Mouse (Mus musculus): ENCODE measurements around the gene Dusp10. TPM values are rescaled to one million over a fixed set of nuclear protein-coding genes. Genes with fewer than 3 reads are reported as not detected.
A peak's percentile ranks its signal among the peaks of the same experiment; 100 is the strongest.

Gene Dusp10
- total and polyA plus RNA-seq, 2 experiments from 2014 or later, result 8.6 to 31.1 TPM

DNA sequence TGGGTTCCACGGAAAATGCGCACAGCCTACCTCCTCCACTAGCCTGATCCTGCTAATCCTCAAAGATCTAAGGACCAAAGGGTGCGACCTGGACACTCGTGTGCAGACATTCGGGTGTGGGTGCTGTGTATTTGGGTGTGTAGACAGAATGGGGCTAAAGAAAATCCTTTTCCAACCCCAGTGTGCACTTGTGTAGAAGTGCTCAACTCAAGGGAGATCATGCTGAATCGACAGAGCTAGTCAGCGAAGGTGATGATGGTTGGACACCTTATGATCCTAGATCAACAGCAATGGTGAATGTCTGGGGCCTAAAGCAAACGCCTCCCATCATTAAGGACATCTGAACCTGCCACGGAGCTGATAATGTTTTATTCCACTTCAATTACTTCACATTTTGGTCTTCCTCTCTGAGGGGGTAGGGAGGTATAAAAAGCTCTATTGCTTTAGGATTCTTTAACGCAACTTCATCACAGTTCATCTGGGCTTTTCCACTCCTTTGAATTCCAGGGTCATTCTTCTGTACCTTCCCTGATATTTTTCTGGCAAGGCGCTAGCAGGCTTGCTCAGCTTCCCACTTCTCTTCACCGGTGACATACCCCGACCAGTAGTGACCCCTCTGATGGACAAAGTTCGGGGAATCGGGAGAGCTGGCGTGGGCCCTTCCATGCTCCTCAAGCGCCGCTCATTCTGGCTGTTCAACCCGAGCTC, 19.7 kb downstream of the Dusp10 start:
- Histone ChIP-seq H3K9ac (replicated peaks; ENCODE audit: low read depth, low read length) (peak overlapping the region; percentile 93), H3K36me3 (replicated peaks; ENCODE audit: control insufficient read depth, insufficient read depth, low read length) (no peaks in the 10 kb centered on the region), H3K9me3 (replicated peaks; ENCODE audit: control insufficient read depth, low read length) (no peaks in the 10 kb centered on the region), H3K27ac (ENCODE audit: low read depth) (peak overlapping the region; percentile 99), H3K4me2 (ENCODE audit: low read depth, low read length) (peak overlapping the region; percentile 94), H3K27me3 (ENCODE audit: control insufficient read depth, insufficient read depth, low read length) (no peaks in the 10 kb centered on the region), H3K4me1 (ENCODE audit: control insufficient read depth, insufficient read depth) (no peaks in the 10 kb centered on the region), H3K4me3 (ENCODE audit: low read depth, low read length) (peak overlapping the region; percentile 70)
- DNase-seq (ENCODE audit: low spot score), result no peak
- TF ChIP-seq CTCF (IDR thresholded peaks at IDR 0.05; ENCODE audit: low read depth) (no peak), EP300 (IDR thresholded peaks at IDR 0.05; ENCODE audit: low read depth) (no peak)
- 26% methylated on average over 19 of the region's 19 CpGs for WGBS
- ATAC-seq (ENCODE audit: insufficient read depth, low read depth), result no peak

DNA sequence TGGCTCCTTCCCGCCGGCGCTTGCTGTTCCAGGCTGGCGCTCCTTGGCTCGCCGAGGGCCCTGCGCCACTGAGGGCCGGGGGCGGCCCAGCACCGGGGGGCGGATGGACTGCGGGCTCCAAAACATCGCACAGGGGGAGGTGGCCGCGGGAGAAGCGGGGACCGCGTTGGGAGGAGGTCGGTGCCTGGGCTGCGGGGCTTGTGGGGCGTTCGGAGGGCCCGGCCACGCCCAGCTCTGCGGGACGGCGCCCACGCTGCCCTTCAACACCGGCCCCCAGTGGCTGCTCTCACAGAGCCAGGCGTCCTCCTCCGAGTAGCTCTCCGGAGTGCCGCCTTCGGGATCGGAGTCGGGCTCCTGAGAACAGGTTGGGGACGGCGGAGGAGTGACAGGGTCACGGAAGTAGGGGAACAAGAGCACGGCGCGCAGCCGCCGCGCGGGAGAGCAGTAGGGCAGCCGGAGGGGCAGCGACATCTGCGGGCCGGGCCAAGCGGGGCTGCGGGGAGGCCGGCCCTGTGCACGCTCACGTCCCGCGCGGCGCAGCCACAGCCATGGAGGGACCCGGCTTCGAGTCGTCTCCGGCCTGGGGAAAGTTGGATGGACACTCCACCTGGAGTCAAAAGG, 20.4 kb downstream of the Dusp10 start:
- H3K27me3 ChIP-seq (ENCODE audit: control insufficient read depth, insufficient read depth, low read length), result no peaks in the 10 kb centered on the region
- no peaks in the 10 kb centered on the region for H3K9me3 ChIP-seq (replicated peaks; ENCODE audit: control insufficient read depth, low read length)
- 0 out of 2 replicates have a peak, but pooled peaks cover 3% of the 10 kb centered on the region for H3K36me3 ChIP-seq (replicated peaks; ENCODE audit: control insufficient read depth, insufficient read depth, low read length)
- DNase-seq (ENCODE audit: low spot score), result peak; percentile 53
- H3K4me1 ChIP-seq (ENCODE audit: control insufficient read depth, insufficient read depth), result no peaks in the 10 kb centered on the region
- under 1% methylated on average over 59 of the region's 63 CpGs for WGBS
- TF ChIP-seq CTCF (IDR thresholded peaks at IDR 0.05; ENCODE audit: low read depth), result peak; percentile 21; the same call in 1 of the 2 replicates
- no peak for TF ChIP-seq EP300 (IDR thresholded peaks at IDR 0.05; ENCODE audit: low read depth)
- peak overlapping the region; percentile 93 for H3K9ac ChIP-seq (replicated peaks; ENCODE audit: low read depth, low read length)
- H3K27ac ChIP-seq (ENCODE audit: low read depth), result peak overlapping the region; percentile 99
- peak overlapping the region; percentile 70 for H3K4me3 ChIP-seq (ENCODE audit: low read depth, low read length)
- peak; percentile 66 for ATAC-seq (ENCODE audit: insufficient read depth, low read depth)
- H3K4me2 ChIP-seq (ENCODE audit: low read depth, low read length), result peak overlapping the region; percentile 94

DNA sequence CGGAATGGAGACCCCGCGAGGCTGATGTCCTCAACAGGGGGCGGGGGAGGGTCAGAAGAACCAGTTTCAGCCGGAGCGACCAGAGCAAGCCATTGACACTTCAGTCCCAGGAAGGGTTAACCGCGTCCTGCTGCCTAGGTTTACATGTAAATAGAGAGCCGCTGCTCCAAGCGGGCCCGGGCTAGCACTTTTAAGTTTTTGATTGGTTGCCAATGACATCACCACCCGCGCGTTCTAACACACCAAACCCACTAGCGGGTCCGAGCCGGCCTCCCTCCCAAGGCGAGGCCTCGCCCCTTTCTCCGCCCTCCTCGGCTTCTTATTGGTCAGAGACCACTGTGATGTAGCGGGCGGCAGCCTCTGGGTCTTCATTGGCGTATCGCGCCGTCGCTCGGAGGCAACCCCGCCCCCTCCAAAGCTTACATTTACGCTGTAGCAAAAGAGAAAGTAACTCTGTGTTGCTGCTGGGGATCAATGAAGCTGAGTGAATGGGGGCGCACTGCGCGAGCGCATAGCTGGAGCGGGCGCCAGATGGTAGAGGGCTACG, 21.0 kb downstream of the Dusp10 start, which contains the start of gene 1700056E22Rik:
Gene 1700056E22Rik, minus strand, starts transcription at position 291 of the 547 bp plus-strand sequence.
- H3K4me3 ChIP-seq (ENCODE audit: low read depth, low read length), result peak within 1 kb of the TSS; percentile 70
- peak within 1 kb of the TSS; percentile 99 for H3K27ac ChIP-seq (ENCODE audit: low read depth)
- no peak for TF ChIP-seq EP300 (IDR thresholded peaks at IDR 0.05; ENCODE audit: low read depth)
- 0 out of 2 replicates have a peak, but pooled peaks have one; percentile 0 for TF ChIP-seq CTCF (IDR thresholded peaks at IDR 0.05; ENCODE audit: low read depth)
- 0 out of 2 replicates have a peak, but pooled peaks cover 2% of the 10 kb centered on the region for H3K4me1 ChIP-seq (ENCODE audit: control insufficient read depth, insufficient read depth)
- DNase-seq (ENCODE audit: low spot score) (peak; percentile 99), ATAC-seq (ENCODE audit: insufficient read depth, low read depth) (peak; percentile 98)
- under 1% methylated on average over 38 of the region's 38 CpGs for WGBS
- peak within 1 kb of the TSS; percentile 94 for H3K4me2 ChIP-seq (ENCODE audit: low read depth, low read length)
- no peaks in the 10 kb centered on the region for H3K9me3 ChIP-seq (replicated peaks; ENCODE audit: control insufficient read depth, low read length)
- peak within 1 kb of the TSS; percentile 93 for H3K9ac ChIP-seq (replicated peaks; ENCODE audit: low read depth, low read length)
- 0 out of 2 replicates have a peak, but pooled peaks cover 3% of the 10 kb centered on the region for H3K36me3 ChIP-seq (replicated peaks; ENCODE audit: control insufficient read depth, insufficient read depth, low read length)
- no peaks in the 10 kb centered on the region for H3K27me3 ChIP-seq (ENCODE audit: control insufficient read depth, insufficient read depth, low read length)

DNA sequence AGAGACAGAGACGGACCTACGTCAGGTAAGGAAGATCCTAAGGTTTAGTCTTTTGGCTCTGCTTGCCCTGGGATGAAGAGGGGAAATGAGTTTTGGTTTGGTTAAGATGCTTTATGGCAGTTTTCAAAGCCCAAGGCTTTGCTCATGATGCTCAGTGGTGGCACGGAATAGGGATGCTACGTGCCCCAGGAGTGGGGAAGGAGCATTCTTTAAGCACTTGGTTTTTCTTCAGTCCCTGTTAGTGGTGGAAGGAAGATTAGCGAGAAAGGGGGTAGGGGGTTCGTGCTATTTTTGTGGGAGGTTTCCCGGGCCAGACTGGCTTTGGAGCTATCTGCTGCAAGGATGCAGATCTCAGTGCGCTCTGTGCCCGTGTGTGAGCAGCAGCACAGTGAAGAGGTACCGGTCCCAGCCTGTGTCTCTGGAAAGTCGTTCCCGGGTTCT, 21.7 kb downstream of the Dusp10 start:
- under 1% methylated on average over 12 of the region's 12 CpGs for WGBS
- DNase-seq (ENCODE audit: low spot score) (no peak), ATAC-seq (ENCODE audit: insufficient read depth, low read depth) (no peak)
- Histone ChIP-seq H3K27me3 (ENCODE audit: control insufficient read depth, insufficient read depth, low read length) (no peaks in the 10 kb centered on the region), H3K4me3 (ENCODE audit: low read depth, low read length) (peak overlapping the region; percentile 70), H3K27ac (ENCODE audit: low read depth) (peak overlapping the region; percentile 81), H3K4me2 (ENCODE audit: low read depth, low read length) (peak overlapping the region; percentile 79), H3K9me3 (replicated peaks; ENCODE audit: control insufficient read depth, low read length) (no peaks in the 10 kb centered on the region), H3K9ac (replicated peaks; ENCODE audit: low read depth, low read length) (peak overlapping the region; percentile 58), H3K4me1 (ENCODE audit: control insufficient read depth, insufficient read depth) (0 out of 2 replicates have a peak, but pooled peaks cover 5% of the 10 kb centered on the region), H3K36me3 (replicated peaks; ENCODE audit: control insufficient read depth, insufficient read depth, low read length) (peaks cover 3% of the 10 kb centered on the region; the same call in 1 of the 2 replicates)
- TF ChIP-seq CTCF (IDR thresholded peaks at IDR 0.05; ENCODE audit: low read depth) (no peak), EP300 (IDR thresholded peaks at IDR 0.05; ENCODE audit: low read depth) (0 out of 2 replicates have a peak, but pooled peaks have one; percentile 31)

DNA sequence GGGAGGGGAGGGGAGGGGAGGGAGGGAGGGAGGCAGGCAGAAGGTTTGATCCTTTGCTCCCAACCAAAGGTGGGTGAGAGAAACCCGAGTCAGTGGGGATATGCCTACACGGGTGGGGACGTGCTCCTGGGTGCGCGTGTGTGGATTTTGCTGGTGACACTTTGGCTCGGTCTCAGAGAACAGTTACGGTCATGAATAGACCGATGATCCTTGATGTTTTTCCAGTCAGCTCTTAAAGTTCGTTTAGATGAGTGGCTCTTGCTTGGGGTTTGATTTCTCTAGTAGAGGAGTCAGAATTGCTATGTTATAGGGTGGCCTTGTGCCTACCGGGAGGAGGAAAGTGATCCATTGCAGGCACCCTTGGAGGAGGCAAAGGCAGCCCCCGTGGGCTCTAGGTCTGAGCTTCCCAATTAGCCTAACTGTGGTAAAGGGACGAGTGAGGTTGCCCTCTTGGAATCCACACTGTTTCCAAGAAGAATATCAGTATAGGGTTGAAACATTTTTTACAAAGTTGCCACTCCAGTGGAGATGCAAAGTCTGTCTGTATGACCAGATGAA, 22.3 kb downstream of the Dusp10 start:
- Histone ChIP-seq H3K27me3 (ENCODE audit: control insufficient read depth, insufficient read depth, low read length) (no peaks in the 10 kb centered on the region), H3K9me3 (replicated peaks; ENCODE audit: control insufficient read depth, low read length) (no peaks in the 10 kb centered on the region), H3K9ac (replicated peaks; ENCODE audit: low read depth, low read length) (peak overlapping the region; percentile 58), H3K36me3 (replicated peaks; ENCODE audit: control insufficient read depth, insufficient read depth, low read length) (peaks cover 3% of the 10 kb centered on the region; the same call in 1 of the 2 replicates), H3K4me1 (ENCODE audit: control insufficient read depth, insufficient read depth) (peaks cover 10% of the 10 kb centered on the region; the same call in 1 of the 2 replicates), H3K4me3 (ENCODE audit: low read depth, low read length) (peak overlapping the region; percentile 70), H3K4me2 (ENCODE audit: low read depth, low read length) (peak overlapping the region; percentile 79), H3K27ac (ENCODE audit: low read depth) (peak overlapping the region; percentile 81)
- DNase-seq (ENCODE audit: low spot score), result peak; percentile 10
- no peak for ATAC-seq (ENCODE audit: insufficient read depth, low read depth)
- TF ChIP-seq CTCF (IDR thresholded peaks at IDR 0.05; ENCODE audit: low read depth), result no peak
- TF ChIP-seq EP300 (IDR thresholded peaks at IDR 0.05; ENCODE audit: low read depth), result no peak
- WGBS, result 6% methylated on average over 12 of the region's 12 CpGs

Data from heart, postnatal 0 days (tissue).